ENCODE assay signal across 9 mouse cellular contexts in the genomic region with DNA sequence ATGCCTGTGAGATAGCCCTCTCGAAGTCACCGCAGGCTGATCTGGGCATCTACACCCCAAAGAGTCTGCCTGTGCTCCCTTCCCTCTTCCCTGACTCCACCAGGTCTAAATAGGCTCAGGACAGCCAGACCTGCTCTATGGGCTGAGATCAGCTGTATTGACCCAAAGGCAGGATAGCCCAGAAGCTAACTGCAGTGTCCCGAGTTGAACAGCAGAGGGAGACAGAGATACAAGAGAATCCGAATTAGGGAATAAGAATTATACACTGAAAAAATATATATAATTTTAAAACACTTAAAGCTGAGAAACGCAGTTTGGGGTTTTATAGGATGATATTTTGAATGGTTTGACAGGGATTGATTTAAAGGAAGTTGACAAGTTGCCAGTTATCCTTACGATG. TPM values are rescaled to one million over a fixed set of nuclear protein-coding genes. Genes with fewer than 3 reads are reported as not detected.
DNase-seq lines count a peak whose midpoint lies in the region; ATAC-seq and TF ChIP-seq lines count a peak whose summit lies in the region.
"Had no signal": no experiment of that assay in that cellular context is flagged by ENCODE, and none has a peak within 500 bp of the region (broad histone marks: within the 10 kb centered on the region; RNA-seq: fewer than 3 reads in every experiment).

No protein-coding gene starts in this region.

- no peaks in the 10 kb centered on the region for H3K9me3 ChIP-seq in heart, embryonic 12.5 days (replicated peaks)
- H3K9me3 ChIP-seq in ES-Bruce4 (replicated peaks; ENCODE audit: control insufficient read depth, insufficient read depth, low read length, poor library complexity, severe bottlenecking) = 0 out of 2 replicates have a peak, but pooled peaks cover 5% of the 10 kb centered on the region
- H3K9me3 ChIP-seq: embryonic facial prominence, embryonic 15.5 days had no signal

- no peaks in the 10 kb centered on the region for H3K4me1 ChIP-seq in heart, embryonic 12.5 days (replicated peaks)
- no peaks in the 10 kb centered on the region for H3K4me1 ChIP-seq in ES-Bruce4 (ENCODE audit: control insufficient read depth, insufficient read depth, low read length)
- H3K4me1 ChIP-seq: embryonic facial prominence, embryonic 15.5 days had no signal

- H3K4me2 ChIP-seq in heart, embryonic 12.5 days = no peak overlapping the region
- H3K4me2 ChIP-seq: embryonic facial prominence, embryonic 15.5 days had no signal

- no peak overlapping the region for H3K9ac ChIP-seq in heart, embryonic 12.5 days
- H3K9ac ChIP-seq in ES-Bruce4 (ENCODE audit: low read depth, poor library complexity, severe bottlenecking) = no peak overlapping the region
- H3K9ac ChIP-seq: embryonic facial prominence, embryonic 15.5 days had no signal

- DNase-seq in heart, postnatal 10 days = peak; percentile 42 to 63
- DNase-seq in adrenal gland, postnatal 4 days (ENCODE audit: low spot score in 2 of 2) = peak; percentile 10 to 12
- peak; percentile 18 for DNase-seq in layer of hippocampus, adult 9-11 months
- DNase-seq in thymus, postnatal 14 days = peak; percentile 44

- TF ChIP-seq EP300 in ES-Bruce4 (IDR thresholded peaks at IDR 0.05; ENCODE audit: insufficient read depth, low read depth, low read length) = no peak

- no peak overlapping the region for H3K27ac ChIP-seq in heart, embryonic 12.5 days (ENCODE audit: poor library complexity, severe bottlenecking)
- no peak overlapping the region for H3K27ac ChIP-seq in ES-Bruce4 (ENCODE audit: insufficient read depth, low read length)
- H3K27ac ChIP-seq: embryonic facial prominence, embryonic 15.5 days had no signal

- no peak for ATAC-seq in heart, embryonic 12.5 days (ENCODE audit: insufficient number of reproducible peaks, low FRiP score)
- peak; percentile 25; the same call in 1 of the 2 replicates for ATAC-seq in erythroid progenitor cell, adult 5-6 weeks (replicated peaks; ENCODE audit: low FRiP score, poor library complexity, severe bottlenecking)
- ATAC-seq in megakaryocyte progenitor cell, adult 5-6 weeks (replicated peaks; ENCODE audit: poor library complexity) = peak; percentile 79

- TF ChIP-seq CTCF in ES-Bruce4 (IDR thresholded peaks at IDR 0.05; ENCODE audit: low read depth, low read length) = peak; percentile 52

- H3K27me3 ChIP-seq in heart, embryonic 12.5 days (replicated peaks) = peaks cover 7% of the 10 kb centered on the region; the same call in 1 of the 2 replicates
- H3K27me3 ChIP-seq in ES-Bruce4 (ENCODE audit: control insufficient read depth, insufficient read depth, low read length, poor library complexity, severe bottlenecking) = no peaks in the 10 kb centered on the region
- H3K27me3 ChIP-seq: embryonic facial prominence, embryonic 15.5 days had no signal

- intact Hi-C loops in heart, postnatal 10 days (cut with DNase I) = loop anchor here (1.0 kb wide), 1 partner anchor 51 kb away; no protein-coding TSS in a partner anchor

- no peaks in the 10 kb centered on the region for H3K36me3 ChIP-seq in heart, embryonic 12.5 days
- H3K36me3 ChIP-seq in ES-Bruce4 (ENCODE audit: control insufficient read depth, insufficient read depth, low read length, poor library complexity, severe bottlenecking) = no peaks in the 10 kb centered on the region
- H3K36me3 ChIP-seq: embryonic facial prominence, embryonic 15.5 days had no signal

- H3K4me3 ChIP-seq in heart, embryonic 12.5 days = no peak overlapping the region
- no peak overlapping the region for H3K4me3 ChIP-seq in ES-Bruce4 (ENCODE audit: low read depth, low read length)
- H3K4me3 ChIP-seq: embryonic facial prominence, embryonic 15.5 days had no signal

- WGBS in heart, embryonic 12.5 days = 23% methylated on average over 6 of the region's 6 CpGs

- TF ChIP-seq POLR2A in ES-Bruce4 (IDR thresholded peaks at IDR 0.05; ENCODE audit: insufficient read depth, low read length) = no peak

RNA-seq across cellular contexts. Expression of a gene that starts 56.2 kb away (rescaled TPM):
- not detected for total RNA-seq in heart, postnatal 10 days (2021)
- polyA plus RNA-seq in heart, embryonic 12.5 days (2016; fragmentation: Nextera tagmentation; extraction: Ambion mirVana) = not detected in 2 replicates
- polyA plus RNA-seq in ES-Bruce4 (2011; ENCODE audit: insufficient read depth, insufficient read length, low read depth, missing spikeins) = not detected in 2 replicates
- 1,000 to 10,000 TPM in 1 of 2 experiments, under 1 TPM in 1; 0.79 to 1,084 TPM for total RNA-seq in adrenal gland, postnatal 4 days (2021)
- total RNA-seq in erythroid progenitor cell, adult 5-6 weeks (2015; ENCODE audit: low replicate concordance) = not detected in 2 replicates
- total RNA-seq in erythroid progenitor cell, adult 5-6 weeks (2017; ENCODE audit: low replicate concordance) = not detected in 2 replicates
- not detected in 2 replicates for total RNA-seq in megakaryocyte progenitor cell, adult 5-6 weeks (2015)
- not detected in 2 replicates for total RNA-seq in megakaryocyte progenitor cell, adult 5-6 weeks (2017)
- polyA plus RNA-seq: embryonic facial prominence, embryonic 15.5 days had no signal
